In genomic region chr17:33487652-33488051, GRCm38 (mm10) we compare ENCODE assay signal across 11 mouse cellular contexts. TPM values are rescaled to one million over a fixed set of nuclear protein-coding genes. Genes with fewer than 3 reads are reported as not detected.
DNase-seq lines count a peak whose midpoint lies in the region; ATAC-seq and TF ChIP-seq lines count a peak whose summit lies in the region.
"Had no signal": no experiment of that assay in that cellular context is flagged by ENCODE, and none has a peak within 500 bp of the region (broad histone marks: within the 10 kb centered on the region; RNA-seq: fewer than 3 reads in every experiment).

No protein-coding gene starts in this region.

- H3K4me3 ChIP-seq in forebrain, postnatal 0 days (ENCODE audit: low read depth, low read length) = no peak overlapping the region
- no peak overlapping the region for H3K4me3 ChIP-seq in forebrain, embryonic 15.5 days
- H3K4me3 ChIP-seq in kidney, embryonic 16.5 days (ENCODE audit: low read length) = no peak overlapping the region
- no peak overlapping the region for H3K4me3 ChIP-seq in embryonic facial prominence, embryonic 15.5 days (replicated peaks)
- no peak overlapping the region for H3K4me3 ChIP-seq in intestine, postnatal 0 days (ENCODE audit: low read depth, low read length)

- peak; percentile 48 for DNase-seq in forebrain, postnatal 0 days
- peak; percentile 37 for DNase-seq in kidney, postnatal 10 days
- peak; percentile 71 for DNase-seq in brain, embryonic 14.5 days (ENCODE audit: low read depth)
- DNase-seq in ovary, postnatal 36 days (ENCODE audit: low spot score) = no peak
- DNase-seq: right cerebral cortex, postnatal 14 days had no signal

- 82% methylated on average over 1 of the region's 1 CpGs for WGBS in forebrain, postnatal 0 days
- 90% methylated on average over 1 of the region's 1 CpGs for WGBS in forebrain, embryonic 15.5 days
- WGBS in kidney, embryonic 16.5 days = 100% methylated on average over 1 of the region's 1 CpGs
- WGBS in embryonic facial prominence, embryonic 15.5 days = 80% methylated on average over 1 of the region's 1 CpGs
- WGBS in intestine, postnatal 0 days = 100% methylated on average over 1 of the region's 1 CpGs

- no peak overlapping the region for H3K27ac ChIP-seq in forebrain, postnatal 0 days (ENCODE audit: low read depth, low read length)
- H3K27ac ChIP-seq in forebrain, embryonic 15.5 days (replicated peaks) = no peak overlapping the region
- no peak overlapping the region for H3K27ac ChIP-seq in kidney, embryonic 16.5 days (ENCODE audit: low read length)
- H3K27ac ChIP-seq in embryonic facial prominence, embryonic 15.5 days (replicated peaks) = no peak overlapping the region
- H3K27ac ChIP-seq in intestine, postnatal 0 days (ENCODE audit: low read depth, low read length) = no peak overlapping the region
- H3K27ac ChIP-seq: kidney, postnatal 0 days had no signal

- H3K9me3 ChIP-seq in forebrain, postnatal 0 days (ENCODE audit: low read length) = no peaks in the 10 kb centered on the region
- H3K9me3 ChIP-seq in forebrain, embryonic 15.5 days = no peaks in the 10 kb centered on the region
- no peaks in the 10 kb centered on the region for H3K9me3 ChIP-seq in kidney, embryonic 16.5 days (ENCODE audit: low read length)
- H3K9me3 ChIP-seq in embryonic facial prominence, embryonic 15.5 days (replicated peaks) = no peaks in the 10 kb centered on the region
- H3K9me3 ChIP-seq in intestine, postnatal 0 days (ENCODE audit: control insufficient read depth) = no peaks in the 10 kb centered on the region

- H3K36me3 ChIP-seq in forebrain, postnatal 0 days (ENCODE audit: insufficient read depth) = no peaks in the 10 kb centered on the region
- no peaks in the 10 kb centered on the region for H3K36me3 ChIP-seq in forebrain, embryonic 15.5 days
- H3K36me3 ChIP-seq in kidney, embryonic 16.5 days (ENCODE audit: insufficient read depth, low read length) = no peaks in the 10 kb centered on the region
- no peaks in the 10 kb centered on the region for H3K36me3 ChIP-seq in embryonic facial prominence, embryonic 15.5 days
- H3K36me3 ChIP-seq in intestine, postnatal 0 days (ENCODE audit: control insufficient read depth, insufficient read depth) = no peaks in the 10 kb centered on the region

- no peak overlapping the region for H3K4me2 ChIP-seq in forebrain, postnatal 0 days (ENCODE audit: low read depth)
- H3K4me2 ChIP-seq in forebrain, embryonic 15.5 days (replicated peaks) = no peak overlapping the region
- no peak overlapping the region for H3K4me2 ChIP-seq in kidney, embryonic 16.5 days (replicated peaks; ENCODE audit: low read depth, low read length)
- no peak overlapping the region for H3K4me2 ChIP-seq in embryonic facial prominence, embryonic 15.5 days (replicated peaks)
- H3K4me2 ChIP-seq in intestine, postnatal 0 days (replicated peaks; ENCODE audit: low read depth) = no peak overlapping the region

- no peak for TF ChIP-seq POLR2A in brain, embryonic 14.5 days (IDR thresholded peaks at IDR 0.05; ENCODE audit: borderline replicate concordance, extremely low read depth, insufficient read depth, insufficient read length, poor library complexity, severe bottlenecking)

- H3K4me1 ChIP-seq in forebrain, postnatal 0 days (ENCODE audit: insufficient read depth) = no peaks in the 10 kb centered on the region
- peaks cover 13% of the 10 kb centered on the region for H3K4me1 ChIP-seq in forebrain, embryonic 15.5 days
- H3K4me1 ChIP-seq in kidney, embryonic 16.5 days (ENCODE audit: insufficient read depth, low read length) = no peaks in the 10 kb centered on the region
- no peaks in the 10 kb centered on the region for H3K4me1 ChIP-seq in embryonic facial prominence, embryonic 15.5 days
- no peaks in the 10 kb centered on the region for H3K4me1 ChIP-seq in intestine, postnatal 0 days (replicated peaks; ENCODE audit: control insufficient read depth, insufficient read depth, low read length)

- no peak for TF ChIP-seq CTCF in forebrain, postnatal 0 days (IDR thresholded peaks at IDR 0.05; ENCODE audit: low read depth)
- TF ChIP-seq CTCF in brain, embryonic 14.5 days (IDR thresholded peaks at IDR 0.05; ENCODE audit: borderline replicate concordance, extremely low read depth, insufficient read depth, insufficient read length) = no peak
- TF ChIP-seq CTCF in intestine, postnatal 0 days (IDR thresholded peaks at IDR 0.05; ENCODE audit: low read depth) = no peak

- ATAC-seq in forebrain, postnatal 0 days = no peak
- no peak for ATAC-seq in forebrain, embryonic 15.5 days (replicated peaks)
- ATAC-seq in kidney, embryonic 16.5 days (ENCODE audit: low FRiP score, low TSS enrichment) = no peak
- ATAC-seq in embryonic facial prominence, embryonic 15.5 days (ENCODE audit: insufficient number of reproducible peaks, low FRiP score, low TSS enrichment, low read depth) = peak; percentile 73; the same call in 1 of the 2 replicates
- no peak for ATAC-seq in intestine, postnatal 0 days

- no peaks in the 10 kb centered on the region for H3K27me3 ChIP-seq in forebrain, postnatal 0 days (ENCODE audit: insufficient read depth, low read length)
- no peaks in the 10 kb centered on the region for H3K27me3 ChIP-seq in forebrain, embryonic 15.5 days
- no peaks in the 10 kb centered on the region for H3K27me3 ChIP-seq in kidney, embryonic 16.5 days (ENCODE audit: insufficient read depth, low read length)
- H3K27me3 ChIP-seq in embryonic facial prominence, embryonic 15.5 days = no peaks in the 10 kb centered on the region
- no peaks in the 10 kb centered on the region for H3K27me3 ChIP-seq in intestine, postnatal 0 days (replicated peaks; ENCODE audit: control insufficient read depth, insufficient read depth, low read length)

- H3K9ac ChIP-seq in forebrain, postnatal 0 days = no peak overlapping the region
- no peak overlapping the region for H3K9ac ChIP-seq in forebrain, embryonic 15.5 days (replicated peaks)
- no peak overlapping the region for H3K9ac ChIP-seq in kidney, embryonic 16.5 days (replicated peaks; ENCODE audit: low read length)
- no peak overlapping the region for H3K9ac ChIP-seq in embryonic facial prominence, embryonic 15.5 days
- H3K9ac ChIP-seq in intestine, postnatal 0 days (ENCODE audit: low read depth, low read length) = no peak overlapping the region

RNA-seq across cellular contexts. Expression of gene Adamts10, which starts 36.4 kb away (rescaled TPM):
- total RNA-seq in forebrain, postnatal 0 days (2014; rRNA removed) = 53.2 and 56.6 TPM in 2 replicates
- polyA plus RNA-seq in forebrain, postnatal 0 days (2015; fragmentation: Nextera tagmentation; extraction: Ambion mirVana) = 12.3 and 20.3 TPM in 2 replicates
- 37.8 and 40.7 TPM in 2 replicates for polyA plus RNA-seq in forebrain, embryonic 15.5 days (2015; fragmentation: Nextera tagmentation; extraction: Ambion mirVana)
- 73.5 and 81.7 TPM in 2 replicates for polyA plus RNA-seq in kidney, embryonic 16.5 days (2015; fragmentation: Nextera tagmentation; extraction: Ambion mirVana)
- polyA plus RNA-seq in brain, embryonic 14.5 days (2012; rRNA removed) = 107 and 121 TPM in 2 replicates
- 87.3 and 106 TPM in 2 replicates for polyA plus RNA-seq in embryonic facial prominence, embryonic 15.5 days (2015; fragmentation: Nextera tagmentation; extraction: Ambion mirVana)
- polyA plus RNA-seq in intestine, postnatal 0 days (2015; fragmentation: Nextera tagmentation; extraction: Ambion mirVana) = 5.9 and 8.1 TPM in 2 replicates

RNA-seq across cellular contexts. Expression of gene Actl9, which starts 55.0 kb away (rescaled TPM):
- not detected in 2 replicates for total RNA-seq in forebrain, postnatal 0 days (2014; rRNA removed)
- polyA plus RNA-seq in forebrain, postnatal 0 days (2015; fragmentation: Nextera tagmentation; extraction: Ambion mirVana) = not detected in 2 replicates
- not detected in 2 replicates for polyA plus RNA-seq in forebrain, embryonic 15.5 days (2015; fragmentation: Nextera tagmentation; extraction: Ambion mirVana)
- polyA plus RNA-seq in kidney, embryonic 16.5 days (2015; fragmentation: Nextera tagmentation; extraction: Ambion mirVana) = not detected in 2 replicates
- polyA plus RNA-seq in brain, embryonic 14.5 days (2012; rRNA removed) = 0.15 and 0.29 TPM in 2 replicates
- not detected in 2 replicates for polyA plus RNA-seq in embryonic facial prominence, embryonic 15.5 days (2015; fragmentation: Nextera tagmentation; extraction: Ambion mirVana)
- polyA plus RNA-seq in intestine, postnatal 0 days (2015; fragmentation: Nextera tagmentation; extraction: Ambion mirVana) = not detected in 2 replicates
- total RNA-seq: heart, adult 8-10 months had no signal
- polyA plus RNA-seq: kidney, postnatal 0 days had no signal
